Mouse (Mus musculus): Measurements from ENCODE around the gene Ppp2r5c. TPM values are rescaled to one million over a fixed set of nuclear protein-coding genes. Genes with fewer than 3 reads are reported as not detected.

Gene Ppp2r5c
- polyA plus RNA-seq, 1 experiment from 2014 or later = 59.4 TPM

GRCm38 (mm10) chr12:110498283-110499224 lies 51.6 kb downstream of the Ppp2r5c start:
- Histone ChIP-seq H3K9me3 (replicated peaks; ENCODE audit: control insufficient read depth, low read length) (no peaks in the 10 kb centered on the region), H3K27ac (ENCODE audit: low read length) (peak overlapping the region; percentile 64), H3K4me3 (ENCODE audit: low read depth, low read length) (peak overlapping the region; percentile 57), H3K4me1 (ENCODE audit: control insufficient read depth, low read depth, low read length) (peaks cover 51% of the 10 kb centered on the region), H3K4me2 (ENCODE audit: low read depth, low read length) (peak overlapping the region; percentile 66), H3K36me3 (ENCODE audit: control insufficient read depth, insufficient read depth) (no peaks in the 10 kb centered on the region), H3K27me3 (ENCODE audit: control insufficient read depth, insufficient read depth, low read depth, low read length) (no peaks in the 10 kb centered on the region), H3K9ac (ENCODE audit: low read depth, low read length) (peak overlapping the region; percentile 44)
- 48% methylated on average over 22 of the region's 22 CpGs for WGBS (ENCODE audit: insufficient replicate concordance)
- peak; percentile 62 for ATAC-seq (ENCODE audit: low read depth)

DNA sequence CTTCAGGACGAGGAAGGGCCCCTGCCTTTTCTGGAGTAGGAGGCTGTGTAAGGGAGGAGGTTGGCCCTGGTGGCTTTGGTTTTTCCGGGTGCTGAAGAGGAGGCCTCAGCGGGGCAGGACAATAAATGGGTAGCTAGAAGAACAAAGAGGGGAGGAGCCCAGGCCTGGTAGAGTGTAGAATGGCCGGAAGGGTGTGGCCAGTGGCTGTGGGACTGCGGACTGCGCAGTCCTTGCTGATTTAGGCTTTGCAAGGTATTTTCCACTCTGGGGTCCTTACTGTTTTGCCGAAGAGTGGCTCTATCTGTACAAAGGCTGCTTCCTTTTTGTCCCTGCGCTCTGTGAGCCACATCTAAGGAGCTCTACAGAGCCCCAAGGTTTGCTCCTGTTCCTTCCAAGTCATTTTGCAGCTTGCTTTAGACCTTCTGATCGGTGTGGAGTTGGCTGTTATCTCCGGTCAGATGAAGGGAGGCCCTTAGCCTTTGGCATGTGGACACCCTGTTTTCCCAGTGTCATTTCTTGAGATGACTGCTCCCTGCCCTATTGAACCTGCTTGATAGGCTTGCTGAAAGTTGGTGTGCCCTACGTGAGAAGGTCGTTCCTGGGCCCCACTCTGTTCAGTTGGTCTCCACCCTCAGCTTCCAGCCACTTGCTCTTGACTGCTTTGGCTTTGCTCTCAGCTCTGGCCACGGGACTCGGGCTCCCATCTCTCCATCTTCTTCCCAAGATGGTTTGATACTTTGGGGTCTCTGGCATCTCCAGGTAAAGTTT lies 52.5 kb downstream of the Ppp2r5c start:
- 17% methylated on average over 14 of the region's 14 CpGs for WGBS (ENCODE audit: insufficient replicate concordance)
- Histone ChIP-seq H3K4me3 (ENCODE audit: low read depth, low read length) (peak overlapping the region; percentile 57), H3K4me1 (ENCODE audit: control insufficient read depth, low read depth, low read length) (peaks cover 57% of the 10 kb centered on the region)

DNA sequence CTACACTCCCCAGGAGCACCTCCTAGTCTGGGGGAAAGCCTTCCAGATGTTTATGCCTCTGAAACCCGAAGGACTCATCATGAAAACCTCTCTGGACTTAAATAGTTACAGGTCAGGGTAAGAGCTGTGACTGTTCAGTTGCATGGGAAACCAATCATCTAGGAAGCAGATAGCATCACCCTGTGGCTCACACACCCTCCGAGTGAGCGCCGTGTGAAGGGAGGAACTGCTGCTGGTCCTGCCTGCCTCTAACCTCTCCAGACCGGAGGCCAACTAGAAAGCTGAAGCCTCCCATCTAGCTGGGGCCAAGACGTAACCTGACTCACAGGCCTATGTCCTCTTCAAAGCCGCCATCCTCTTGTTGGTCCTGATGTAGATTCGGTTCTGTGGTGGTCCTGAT lies 53.2 kb downstream of the Ppp2r5c start:
- Histone ChIP-seq H3K4me3 (ENCODE audit: low read depth, low read length) (peak overlapping the region; percentile 57; the same call in 1 of the 2 replicates), H3K9ac (ENCODE audit: low read depth, low read length) (no peak overlapping the region), H3K36me3 (ENCODE audit: control insufficient read depth, insufficient read depth) (no peaks in the 10 kb centered on the region), H3K4me2 (ENCODE audit: low read depth, low read length) (peak overlapping the region; percentile 66), H3K9me3 (replicated peaks; ENCODE audit: control insufficient read depth, low read length) (no peaks in the 10 kb centered on the region), H3K27me3 (ENCODE audit: control insufficient read depth, insufficient read depth, low read depth, low read length) (no peaks in the 10 kb centered on the region), H3K4me1 (ENCODE audit: control insufficient read depth, low read depth, low read length) (peaks cover 57% of the 10 kb centered on the region), H3K27ac (ENCODE audit: low read length) (peak overlapping the region; percentile 64)
- peak; percentile 60 for ATAC-seq (ENCODE audit: low read depth)
- 37% methylated on average over 8 of the region's 8 CpGs for WGBS (ENCODE audit: insufficient replicate concordance)

More for the DNA sequence above, 52.5 kb downstream of the Ppp2r5c start:
- peak; percentile 63 for ATAC-seq (ENCODE audit: low read depth)
- Histone ChIP-seq H3K9ac (ENCODE audit: low read depth, low read length) (peak overlapping the region; percentile 17; the same call in 1 of the 2 replicates), H3K27ac (ENCODE audit: low read length) (peak overlapping the region; percentile 64), H3K36me3 (ENCODE audit: control insufficient read depth, insufficient read depth) (no peaks in the 10 kb centered on the region), H3K27me3 (ENCODE audit: control insufficient read depth, insufficient read depth, low read depth, low read length) (no peaks in the 10 kb centered on the region), H3K9me3 (replicated peaks; ENCODE audit: control insufficient read depth, low read length) (no peaks in the 10 kb centered on the region), H3K4me2 (ENCODE audit: low read depth, low read length) (peak overlapping the region; percentile 66)

GRCm38 (mm10) chr12:110503406-110504144 lies 56.7 kb downstream of the Ppp2r5c start:
- WGBS (ENCODE audit: insufficient replicate concordance) = 56% methylated on average over 8 of the region's 8 CpGs
- Histone ChIP-seq H3K4me1 (ENCODE audit: control insufficient read depth, low read depth, low read length) (peaks cover 40% of the 10 kb centered on the region), H3K9ac (ENCODE audit: low read depth, low read length) (no peak overlapping the region)

GRCm38 (mm10) chr12:110504145-110504490 lies 57.2 kb downstream of the Ppp2r5c start:
- no peak overlapping the region for H3K4me3 ChIP-seq (ENCODE audit: low read depth, low read length)
- WGBS (ENCODE audit: insufficient replicate concordance) = 76% methylated on average over 9 of the region's 9 CpGs
- no peaks in the 10 kb centered on the region for H3K36me3 ChIP-seq (ENCODE audit: control insufficient read depth, insufficient read depth)
- H3K27me3 ChIP-seq (ENCODE audit: control insufficient read depth, insufficient read depth, low read depth, low read length) = no peaks in the 10 kb centered on the region
- no peak overlapping the region for H3K27ac ChIP-seq (ENCODE audit: low read length)
- no peak overlapping the region for H3K4me2 ChIP-seq (ENCODE audit: low read depth, low read length)
- no peaks in the 10 kb centered on the region for H3K9me3 ChIP-seq (replicated peaks; ENCODE audit: control insufficient read depth, low read length)
- no peak overlapping the region for H3K9ac ChIP-seq (ENCODE audit: low read depth, low read length)
- no peak for ATAC-seq (ENCODE audit: low read depth)
- peaks cover 34% of the 10 kb centered on the region for H3K4me1 ChIP-seq (ENCODE audit: control insufficient read depth, low read depth, low read length)

More at GRCm38 (mm10) chr12:110503406-110504144, 56.7 kb downstream of the Ppp2r5c start:
- no peak overlapping the region for H3K4me3 ChIP-seq (ENCODE audit: low read depth, low read length)
- no peaks in the 10 kb centered on the region for H3K9me3 ChIP-seq (replicated peaks; ENCODE audit: control insufficient read depth, low read length)
- ATAC-seq (ENCODE audit: low read depth) = peak; percentile 19; the same call in 1 of the 2 replicates
- peak overlapping the region; percentile 5; the same call in 1 of the 2 replicates for H3K4me2 ChIP-seq (ENCODE audit: low read depth, low read length)
- no peak overlapping the region for H3K27ac ChIP-seq (ENCODE audit: low read length)
- no peaks in the 10 kb centered on the region for H3K36me3 ChIP-seq (ENCODE audit: control insufficient read depth, insufficient read depth)
- no peaks in the 10 kb centered on the region for H3K27me3 ChIP-seq (ENCODE audit: control insufficient read depth, insufficient read depth, low read depth, low read length)

DNA sequence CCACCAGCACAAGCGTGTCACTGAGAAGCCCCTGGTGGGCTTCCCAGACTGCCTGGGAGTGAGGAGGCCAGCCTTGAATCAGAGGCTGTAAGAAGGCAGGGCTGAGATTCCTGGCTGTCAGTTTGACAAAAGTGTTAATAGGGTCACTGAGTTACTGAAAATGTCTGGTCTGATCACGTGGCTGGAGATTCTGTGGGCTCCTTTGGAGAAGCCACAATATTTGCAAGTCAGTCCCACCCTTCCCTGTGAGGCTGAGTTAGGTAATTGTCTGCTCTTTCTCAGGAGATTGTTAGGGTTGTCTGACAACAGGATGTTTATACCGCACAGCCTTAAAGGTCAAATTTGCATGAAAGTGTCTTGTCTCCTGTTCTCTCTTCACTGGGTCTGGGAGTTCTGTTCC lies 57.9 kb downstream of the Ppp2r5c start:
- Histone ChIP-seq H3K9me3 (replicated peaks; ENCODE audit: control insufficient read depth, low read length) (no peaks in the 10 kb centered on the region), H3K4me1 (ENCODE audit: control insufficient read depth, low read depth, low read length) (peaks cover 30% of the 10 kb centered on the region), H3K4me3 (ENCODE audit: low read depth, low read length) (no peak overlapping the region), H3K36me3 (ENCODE audit: control insufficient read depth, insufficient read depth) (no peaks in the 10 kb centered on the region), H3K9ac (ENCODE audit: low read depth, low read length) (no peak overlapping the region), H3K27me3 (ENCODE audit: control insufficient read depth, insufficient read depth, low read depth, low read length) (no peaks in the 10 kb centered on the region), H3K4me2 (ENCODE audit: low read depth, low read length) (no peak overlapping the region), H3K27ac (ENCODE audit: low read length) (no peak overlapping the region)
- WGBS (ENCODE audit: insufficient replicate concordance) = 47% methylated on average over 3 of the region's 3 CpGs
- no peak for ATAC-seq (ENCODE audit: low read depth)

DNA sequence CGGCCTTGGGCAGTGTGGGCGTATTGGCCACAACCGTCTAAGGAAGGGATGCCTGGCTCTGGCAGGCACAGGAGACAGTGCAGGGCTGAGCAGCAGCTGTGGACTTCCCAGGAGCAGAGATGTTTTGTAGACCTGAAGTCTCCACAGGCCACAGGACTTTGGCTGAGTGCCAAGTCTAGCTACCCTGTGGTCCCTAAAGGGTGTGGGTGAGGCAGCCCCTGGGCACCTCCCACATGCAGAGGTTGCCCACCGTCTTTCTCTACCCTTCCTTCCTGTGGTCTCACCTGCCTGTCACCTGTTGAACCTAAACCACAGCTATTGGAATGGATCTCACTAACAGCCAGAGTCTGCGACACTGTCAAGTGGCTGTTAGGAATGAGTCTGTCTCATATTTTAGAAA lies 59.1 kb downstream of the Ppp2r5c start:
- ATAC-seq (ENCODE audit: low read depth) = no peak
- Histone ChIP-seq H3K4me2 (ENCODE audit: low read depth, low read length) (no peak overlapping the region), H3K4me1 (ENCODE audit: control insufficient read depth, low read depth, low read length) (peaks cover 23% of the 10 kb centered on the region), H3K9me3 (replicated peaks; ENCODE audit: control insufficient read depth, low read length) (no peaks in the 10 kb centered on the region), H3K36me3 (ENCODE audit: control insufficient read depth, insufficient read depth) (no peaks in the 10 kb centered on the region), H3K9ac (ENCODE audit: low read depth, low read length) (no peak overlapping the region), H3K4me3 (ENCODE audit: low read depth, low read length) (no peak overlapping the region), H3K27me3 (ENCODE audit: control insufficient read depth, insufficient read depth, low read depth, low read length) (no peaks in the 10 kb centered on the region), H3K27ac (ENCODE audit: low read length) (no peak overlapping the region)
- WGBS (ENCODE audit: insufficient replicate concordance) = 71% methylated on average over 5 of the region's 5 CpGs

GRCm38 (mm10) chr12:110507714-110508297 lies 60.9 kb downstream of the Ppp2r5c start:
- no peaks in the 10 kb centered on the region for H3K27me3 ChIP-seq (ENCODE audit: control insufficient read depth, insufficient read depth, low read depth, low read length)
- ATAC-seq (ENCODE audit: low read depth) = no peak
- H3K4me1 ChIP-seq (ENCODE audit: control insufficient read depth, low read depth, low read length) = peaks cover 22% of the 10 kb centered on the region
- WGBS (ENCODE audit: insufficient replicate concordance) = 60% methylated on average over 9 of the region's 9 CpGs
- H3K4me3 ChIP-seq (ENCODE audit: low read depth, low read length) = no peak overlapping the region
- H3K4me2 ChIP-seq (ENCODE audit: low read depth, low read length) = no peak overlapping the region
- no peak overlapping the region for H3K9ac ChIP-seq (ENCODE audit: low read depth, low read length)
- no peaks in the 10 kb centered on the region for H3K36me3 ChIP-seq (ENCODE audit: control insufficient read depth, insufficient read depth)
- no peak overlapping the region for H3K27ac ChIP-seq (ENCODE audit: low read length)
- no peaks in the 10 kb centered on the region for H3K9me3 ChIP-seq (replicated peaks; ENCODE audit: control insufficient read depth, low read length)
